Mouse (Mus musculus) embryonic facial prominence, embryonic 11.5 days (tissue): ENCODE measurements at regions not wholly inside any gene's neighbourhood (a gene's known extent, or its start where the extent isn't known, plus 50 kb on each side); places are given as distances from the start of the nearest gene placed in this dataset.

Source experiments
- ATAC-seq: fragments of 200-750 bp; cut with Nextera tagmentation; replicated peaks from 2 replicates; pipeline ENCODE4 v1.8.0; 2017; ENCODE audit warnings: low read depth; ENCODE audit not compliant: insufficient number of reproducible peaks, low FRiP score, low TSS enrichment
- DNase-seq: peaks from one replicate; pipeline ENCODE4 v3.0.0-alpha.2; 2015; ENCODE audit warnings: low spot score
- H3K27ac ChIP-seq: fragments of 300-500 bp; sonication (generic); replicated peaks from 2 replicates; pipeline ENCODE4 v1.5.1; 2014; ENCODE audit warnings: mild to moderate bottlenecking, low read depth, low read length, control low read depth
- H3K27me3 ChIP-seq: fragments of 300-500 bp; sonication (generic); 2 replicates; pipeline ENCODE4 v1.6.1; 2014; ENCODE audit warnings: mild to moderate bottlenecking, low read length, moderate library complexity, mixed read lengths; ENCODE audit not compliant: control insufficient read depth, insufficient read depth
- H3K36me3 ChIP-seq: fragments of 300-500 bp; sonication (generic); replicated peaks from 2 replicates; pipeline ENCODE4 v1.6.1; 2014; ENCODE audit warnings: low read depth, mild to moderate bottlenecking, low read length, moderate library complexity, mixed read lengths; ENCODE audit not compliant: control insufficient read depth, insufficient read depth
- H3K4me1 ChIP-seq: fragments of 300-500 bp; sonication (generic); 2 replicates; pipeline ENCODE4 v1.6.1; 2014; ENCODE audit warnings: low read length, mixed read lengths; ENCODE audit not compliant: control insufficient read depth, insufficient read depth
- H3K4me2 ChIP-seq: fragments of 300-500 bp; sonication (generic); 2 replicates; pipeline ENCODE4 v1.6.1; 2014; ENCODE audit warnings: low read depth, mild to moderate bottlenecking, control low read depth, low read length, moderate library complexity
- H3K4me3 ChIP-seq: fragments of 300-500 bp; sonication (generic); 2 replicates; pipeline ENCODE4 v1.5.1; 2014; ENCODE audit warnings: low read depth, low read length, control low read depth
- H3K9ac ChIP-seq: fragments of 300-500 bp; sonication (generic); replicated peaks from 2 replicates; pipeline ENCODE4 v1.6.1; 2014; ENCODE audit warnings: mild to moderate bottlenecking, control low read depth, low read length
- H3K9me3 ChIP-seq: fragments of 300-500 bp; sonication (generic); replicated peaks from 2 replicates; pipeline ENCODE4 v1.6.1; 2016; ENCODE audit warnings: mild to moderate bottlenecking, low read length, inconsistent platforms, mixed read lengths; ENCODE audit not compliant: control insufficient read depth
- WGBS: fragments of 180-500 bp; shearing (Covaris S2); extraction: QIAGEN DNeasy Blood & Tissue Kit; methylation state at CpG from one replicate; pipeline ENCODE4 v1.1.7; 2014; 5-methylcytosine and 5-hydroxymethylcytosine counted together

DNA sequence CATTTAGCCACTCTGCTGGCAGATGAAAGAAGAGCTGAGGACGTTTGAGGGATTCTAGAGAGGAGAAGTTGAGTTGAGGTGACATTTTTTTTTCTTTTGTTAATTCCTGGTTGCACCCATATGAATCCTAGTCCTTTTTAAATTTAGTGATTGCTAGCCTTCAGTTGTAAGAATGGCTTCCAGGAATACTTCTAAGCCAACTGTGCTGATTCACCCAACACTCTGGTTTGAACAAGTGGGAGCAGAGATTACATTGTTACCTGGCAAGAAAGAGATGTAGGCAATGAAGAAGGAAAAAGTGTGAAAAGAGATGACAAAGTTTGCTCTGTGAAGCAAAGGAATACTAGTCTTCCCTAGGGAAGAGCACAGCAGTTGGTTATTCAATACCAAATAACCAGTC is 261.1 kb upstream of the Kcnq5 start:
- WGBS: 52% methylated on average over 1 of the region's 1 CpGs
- no peaks in the 10 kb centered on the region for H3K9me3 ChIP-seq
- H3K36me3 ChIP-seq: no peaks in the 10 kb centered on the region
- H3K27me3 ChIP-seq: no peaks in the 10 kb centered on the region
- DNase-seq (no peak), ATAC-seq (no peak)
- H3K4me3 ChIP-seq: no peak overlapping the region
- H3K4me2 ChIP-seq: no peak overlapping the region
- no peaks in the 10 kb centered on the region for H3K4me1 ChIP-seq
- no peak overlapping the region for H3K27ac ChIP-seq
- no peak overlapping the region for H3K9ac ChIP-seq

DNA sequence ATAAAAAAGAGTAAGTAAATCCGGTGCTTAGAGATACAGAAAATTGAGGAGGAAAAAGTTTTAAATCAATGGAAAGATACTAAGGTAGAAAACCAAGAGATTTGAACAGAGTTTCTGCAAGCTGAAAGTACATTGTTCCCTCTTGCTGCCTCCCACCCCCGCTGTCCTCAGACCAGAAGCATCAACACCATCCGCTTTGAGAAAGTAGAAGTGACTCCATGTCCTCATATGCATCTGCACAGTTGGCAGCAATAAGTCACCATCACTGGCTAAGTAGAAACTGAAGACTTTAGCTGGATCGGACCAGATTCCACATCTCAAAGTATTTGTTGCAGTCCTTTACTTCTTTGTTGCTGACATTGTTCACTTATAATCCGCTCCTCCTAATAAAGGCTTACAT is 250.1 kb upstream of the Kcnq5 start:
- 91% methylated on average over 5 of the region's 5 CpGs for WGBS
- no peak overlapping the region for H3K27ac ChIP-seq
- ATAC-seq (no peak), DNase-seq (no peak)
- H3K27me3 ChIP-seq: no peaks in the 10 kb centered on the region
- no peaks in the 10 kb centered on the region for H3K9me3 ChIP-seq
- H3K4me3 ChIP-seq: no peak overlapping the region
- H3K9ac ChIP-seq: no peak overlapping the region
- H3K36me3 ChIP-seq: no peaks in the 10 kb centered on the region
- H3K4me2 ChIP-seq: no peak overlapping the region
- H3K4me1 ChIP-seq: no peaks in the 10 kb centered on the region

DNA sequence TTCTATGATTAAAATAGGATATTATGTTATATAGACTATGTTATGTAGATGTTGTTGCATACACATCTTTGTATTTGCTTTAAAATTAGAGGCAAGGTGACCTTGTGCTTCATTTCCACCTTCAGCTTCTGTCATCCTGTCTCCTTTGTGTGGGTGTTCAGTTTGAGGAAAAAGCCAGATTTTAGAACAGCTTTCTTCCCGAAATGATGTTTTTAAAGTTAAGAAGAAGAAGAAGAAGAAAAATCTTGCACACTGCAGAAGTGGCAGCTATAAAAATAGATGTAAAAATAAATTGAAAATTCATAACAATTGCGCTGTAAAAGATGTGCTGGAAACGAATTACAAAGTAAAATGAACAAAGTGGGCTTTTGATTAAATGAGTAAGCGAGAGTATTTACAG is 249.5 kb upstream of the Kcnq5 start:
- Histone ChIP-seq H3K4me1 (no peaks in the 10 kb centered on the region), H3K4me3 (no peak overlapping the region), H3K9ac (no peak overlapping the region), H3K27me3 (no peaks in the 10 kb centered on the region), H3K9me3 (no peaks in the 10 kb centered on the region), H3K27ac (no peak overlapping the region), H3K36me3 (no peaks in the 10 kb centered on the region), H3K4me2 (no peak overlapping the region)
- 87% methylated on average over 4 of the region's 4 CpGs for WGBS
- DNase-seq (no peak), ATAC-seq (no peak)

DNA sequence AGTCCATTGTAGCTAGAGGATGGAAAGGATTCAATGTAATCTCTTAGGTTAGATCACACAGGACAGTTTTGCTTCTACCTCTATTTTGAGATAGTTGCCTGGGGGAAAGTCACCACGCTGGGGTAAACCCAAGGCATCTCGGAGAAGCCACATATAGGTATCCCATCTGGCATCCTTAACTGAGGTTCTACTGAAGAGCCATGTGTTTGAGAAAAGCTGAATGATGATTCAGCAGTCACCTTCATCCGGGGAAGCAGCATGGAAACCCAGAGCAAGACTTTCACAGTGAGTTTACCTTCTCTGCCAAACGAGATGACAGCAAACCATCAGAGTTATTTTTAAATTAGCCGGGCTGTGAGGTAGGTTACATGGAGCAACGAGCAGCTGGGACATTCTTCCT is 248.9 kb upstream of the Kcnq5 start:
- Histone ChIP-seq H3K9me3 (no peaks in the 10 kb centered on the region), H3K4me2 (no peak overlapping the region), H3K9ac (no peak overlapping the region), H3K4me3 (no peak overlapping the region), H3K27me3 (no peaks in the 10 kb centered on the region), H3K36me3 (no peaks in the 10 kb centered on the region), H3K4me1 (no peaks in the 10 kb centered on the region), H3K27ac (no peak overlapping the region)
- ATAC-seq (no peak), DNase-seq (no peak)
- 89% methylated on average over 6 of the region's 6 CpGs for WGBS

DNA sequence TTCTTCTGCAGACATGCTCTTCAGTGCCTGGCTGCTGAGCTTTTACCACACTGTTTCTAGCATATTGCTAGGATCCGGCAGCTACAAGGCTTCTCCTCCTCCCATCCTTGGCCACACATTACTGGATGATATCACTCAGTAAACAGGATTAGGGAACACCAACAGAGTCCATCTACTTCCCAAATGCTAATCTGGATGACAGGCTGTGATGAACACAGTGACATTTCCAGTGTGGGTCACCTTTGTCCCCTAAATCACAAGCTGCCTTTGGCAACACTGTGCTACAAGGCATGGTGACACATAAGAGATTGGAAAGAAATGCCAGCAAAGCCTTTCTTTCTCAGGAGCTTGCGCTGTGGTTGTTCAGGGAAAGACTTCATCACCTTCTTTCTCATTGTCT is 246.5 kb upstream of the Kcnq5 start:
- H3K27me3 ChIP-seq: no peaks in the 10 kb centered on the region
- H3K4me2 ChIP-seq: no peak overlapping the region
- no peaks in the 10 kb centered on the region for H3K9me3 ChIP-seq
- H3K9ac ChIP-seq: no peak overlapping the region
- no peaks in the 10 kb centered on the region for H3K4me1 ChIP-seq
- DNase-seq (no peak), ATAC-seq (no peak)
- WGBS: 86% methylated on average over 2 of the region's 2 CpGs
- H3K4me3 ChIP-seq: no peak overlapping the region
- no peaks in the 10 kb centered on the region for H3K36me3 ChIP-seq
- no peak overlapping the region for H3K27ac ChIP-seq

DNA sequence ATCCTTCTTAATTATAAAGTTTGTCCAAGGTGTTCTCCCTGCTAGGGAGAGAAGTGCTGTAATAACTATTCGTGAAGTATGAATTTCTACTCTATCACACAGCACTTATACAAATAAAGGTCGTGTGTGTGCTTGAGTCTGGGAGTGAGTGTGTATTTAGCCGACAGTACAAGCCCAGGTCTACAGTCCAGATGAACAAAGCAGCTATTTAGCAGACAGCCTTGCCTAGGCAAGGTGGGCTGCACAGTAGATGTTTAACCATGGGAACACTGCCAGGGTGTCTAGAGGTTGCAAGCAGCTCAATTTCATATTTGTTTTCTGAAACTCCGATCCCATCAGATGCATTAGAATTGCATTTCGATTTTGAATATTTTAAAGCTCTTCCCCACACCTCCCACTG is 245.2 kb upstream of the Kcnq5 start:
- H3K9me3 ChIP-seq: no peaks in the 10 kb centered on the region
- no peak for DNase-seq
- no peak overlapping the region for H3K27ac ChIP-seq
- H3K9ac ChIP-seq: no peak overlapping the region
- no peaks in the 10 kb centered on the region for H3K27me3 ChIP-seq
- H3K4me3 ChIP-seq: no peak overlapping the region
- 71% methylated on average over 5 of the region's 5 CpGs for WGBS
- H3K4me2 ChIP-seq: no peak overlapping the region
- H3K36me3 ChIP-seq: no peaks in the 10 kb centered on the region
- H3K4me1 ChIP-seq: no peaks in the 10 kb centered on the region
- ATAC-seq: no peak

DNA sequence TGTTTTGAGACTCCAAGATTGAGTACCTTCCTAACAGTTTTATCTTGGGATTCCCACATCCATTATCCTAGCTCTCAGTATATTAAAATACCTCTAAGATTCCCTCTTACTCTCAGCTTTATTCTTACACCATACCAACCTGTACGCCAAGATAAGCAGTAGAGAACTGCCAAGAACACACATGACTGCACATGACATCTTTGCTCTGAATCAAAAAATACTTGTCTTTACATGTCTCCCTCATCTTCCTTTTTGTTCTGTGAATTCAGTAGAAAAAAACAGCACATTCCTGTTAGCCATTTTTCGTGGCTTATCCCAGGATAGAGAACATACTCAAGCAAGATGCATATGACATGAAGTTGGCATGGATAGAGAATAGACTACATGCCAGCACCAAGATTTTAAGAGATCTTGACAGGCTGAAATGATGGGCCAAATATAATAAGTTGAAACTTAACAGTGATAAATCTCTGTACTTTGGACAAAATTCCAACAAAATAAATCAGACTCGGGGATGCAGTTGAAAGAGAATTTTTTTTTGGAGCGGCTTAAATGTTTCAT is 206.0 kb upstream of the Kcnq5 start:
- Histone ChIP-seq H3K9ac (no peak overlapping the region), H3K9me3 (no peaks in the 10 kb centered on the region), H3K27me3 (no peaks in the 10 kb centered on the region), H3K27ac (no peak overlapping the region), H3K4me2 (no peak overlapping the region), H3K4me1 (no peaks in the 10 kb centered on the region), H3K36me3 (no peaks in the 10 kb centered on the region), H3K4me3 (no peak overlapping the region)
- 89% methylated on average over 4 of the region's 4 CpGs for WGBS
- DNase-seq (no peak), ATAC-seq (no peak)

DNA sequence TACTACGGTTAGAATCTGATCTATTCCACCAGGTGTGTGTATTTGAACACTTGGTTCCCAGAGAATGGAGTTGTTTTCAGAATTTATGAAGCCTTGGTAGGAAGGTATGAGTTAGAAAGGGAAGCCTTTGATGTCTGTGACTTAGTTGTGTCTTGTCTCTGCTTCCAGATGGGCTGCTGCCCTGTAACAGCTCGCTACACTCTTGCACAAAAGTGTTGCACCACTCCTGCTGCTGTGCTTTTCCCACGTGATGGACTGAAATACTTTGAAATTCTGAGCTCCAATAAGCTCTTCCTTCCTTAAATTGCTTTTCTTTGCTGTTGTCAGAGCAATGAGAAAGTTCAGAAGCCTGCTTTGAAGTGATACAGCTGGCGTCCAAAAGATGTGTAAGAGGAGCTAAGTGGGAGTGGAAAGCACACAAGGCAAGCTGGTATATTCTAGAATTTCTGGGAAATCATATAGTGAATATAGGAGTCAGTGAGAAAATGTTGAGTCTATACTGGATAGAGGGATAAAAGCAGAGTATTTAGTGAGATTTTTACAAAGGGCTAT is 174.9 kb upstream of the Kcnq5 start:
- Histone ChIP-seq H3K4me3 (no peak overlapping the region), H3K4me1 (no peaks in the 10 kb centered on the region), H3K9ac (no peak overlapping the region), H3K36me3 (no peaks in the 10 kb centered on the region), H3K9me3 (no peaks in the 10 kb centered on the region), H3K27ac (no peak overlapping the region), H3K4me2 (no peak overlapping the region), H3K27me3 (no peaks in the 10 kb centered on the region)
- WGBS: 70% methylated on average over 4 of the region's 4 CpGs
- ATAC-seq (no peak), DNase-seq (no peak)
